Mouse (Mus musculus): ENCODE measurements at regions not wholly inside any gene's neighbourhood (a gene's known extent, or its start where the extent isn't known, plus 50 kb on each side); places are given as distances from the start of the nearest gene placed in this dataset.
A peak's percentile ranks its signal among the peaks of the same experiment; 100 is the strongest.

GRCm38 (mm10) chr1:14513662-14514061 is 1579.5 kb downstream of the 4930444P10Rik start:
- Histone ChIP-seq H3K9ac (no peak overlapping the region), H3K4me3 (replicated peaks) (no peak overlapping the region), H3K36me3 (no peaks in the 10 kb centered on the region), H3K9me3 (no peaks in the 10 kb centered on the region), H3K27ac (no peak overlapping the region), H3K27me3 (replicated peaks) (peaks cover 3% of the 10 kb centered on the region; the same call in 1 of the 2 replicates), H3K4me1 (no peaks in the 10 kb centered on the region), H3K4me2 (no peak overlapping the region)
- no peak for ATAC-seq (ENCODE audit: insufficient read depth, low FRiP score, low read depth)

GRCm38 (mm10) chr1:14512481-14513285 is 1580.4 kb downstream of the 4930444P10Rik start:
- Histone ChIP-seq H3K4me1 (no peaks in the 10 kb centered on the region), H3K27me3 (replicated peaks) (peaks cover 11% of the 10 kb centered on the region; the same call in 1 of the 2 replicates), H3K4me2 (no peak overlapping the region), H3K9me3 (no peaks in the 10 kb centered on the region), H3K4me3 (replicated peaks) (no peak overlapping the region), H3K36me3 (no peaks in the 10 kb centered on the region), H3K27ac (no peak overlapping the region), H3K9ac (no peak overlapping the region)
- 61% methylated on average over 9 of the region's 9 CpGs for WGBS
- no peak for ATAC-seq (ENCODE audit: insufficient read depth, low FRiP score, low read depth)

- WGBS: 5% methylated on average over 35 of the region's 36 CpGs
Measured at GRCm38 (mm10) chr1:14506831-14507690, 1586.1 kb downstream of the 4930444P10Rik start.

GRCm38 (mm10) chr1:14506201-14506830 is 1586.8 kb downstream of the 4930444P10Rik start:
- H3K4me2 ChIP-seq: peak overlapping the region; percentile 84
- 2% methylated on average over 30 of the region's 34 CpGs for WGBS
- ATAC-seq (ENCODE audit: insufficient read depth, low FRiP score, low read depth): peak; percentile 80
- H3K4me3 ChIP-seq (replicated peaks): peak overlapping the region; percentile 42
- H3K9me3 ChIP-seq: no peaks in the 10 kb centered on the region
- H3K27me3 ChIP-seq (replicated peaks): peaks cover 52% of the 10 kb centered on the region
- no peak overlapping the region for H3K27ac ChIP-seq
- no peaks in the 10 kb centered on the region for H3K36me3 ChIP-seq
- H3K9ac ChIP-seq: no peak overlapping the region
- peaks cover 13% of the 10 kb centered on the region for H3K4me1 ChIP-seq

More at GRCm38 (mm10) chr1:14506831-14507690, 1586.1 kb downstream of the 4930444P10Rik start:
- no peak overlapping the region for H3K27ac ChIP-seq
- ATAC-seq (ENCODE audit: insufficient read depth, low FRiP score, low read depth): peak; percentile 18; the same call in 1 of the 2 replicates
- H3K36me3 ChIP-seq: no peaks in the 10 kb centered on the region
- H3K9me3 ChIP-seq: no peaks in the 10 kb centered on the region
- H3K4me1 ChIP-seq: peaks cover 13% of the 10 kb centered on the region
- H3K9ac ChIP-seq: no peak overlapping the region
- H3K4me3 ChIP-seq (replicated peaks): peak overlapping the region; percentile 42
- H3K27me3 ChIP-seq (replicated peaks): peaks cover 52% of the 10 kb centered on the region
- H3K4me2 ChIP-seq: peak overlapping the region; percentile 84

GRCm38 (mm10) chr1:14505741-14506140 is 1587.4 kb downstream of the 4930444P10Rik start:
- no peak overlapping the region for H3K9ac ChIP-seq
- no peak overlapping the region; the same call in 1 of the 2 replicates for H3K4me3 ChIP-seq (replicated peaks)
- peak overlapping the region; percentile 84; the same call in 1 of the 2 replicates for H3K4me2 ChIP-seq
- H3K9me3 ChIP-seq: no peaks in the 10 kb centered on the region
- ATAC-seq (ENCODE audit: insufficient read depth, low FRiP score, low read depth): no peak
- H3K27me3 ChIP-seq (replicated peaks): peaks cover 52% of the 10 kb centered on the region
- peaks cover 13% of the 10 kb centered on the region for H3K4me1 ChIP-seq
- H3K36me3 ChIP-seq: no peaks in the 10 kb centered on the region
- H3K27ac ChIP-seq: no peak overlapping the region
- WGBS: 12% methylated on average over 6 of the region's 6 CpGs

- Histone ChIP-seq H3K36me3 (no peaks in the 10 kb centered on the region), H3K27ac (no peak overlapping the region), H3K4me3 (replicated peaks) (no peak overlapping the region), H3K4me1 (peaks cover 13% of the 10 kb centered on the region), H3K9me3 (no peaks in the 10 kb centered on the region), H3K9ac (no peak overlapping the region), H3K4me2 (no peak overlapping the region), H3K27me3 (replicated peaks) (peaks cover 52% of the 10 kb centered on the region)
- 5% methylated on average over 12 of the region's 12 CpGs for WGBS
- ATAC-seq (ENCODE audit: insufficient read depth, low FRiP score, low read depth): no peak
Measured at GRCm38 (mm10) chr1:14504767-14505343, 1588.3 kb downstream of the 4930444P10Rik start.

GRCm38 (mm10) chr1:14503881-14504742 is 1589.0 kb downstream of the 4930444P10Rik start:
- ATAC-seq (ENCODE audit: insufficient read depth, low FRiP score, low read depth): no peak
- Histone ChIP-seq H3K4me1 (peaks cover 13% of the 10 kb centered on the region), H3K4me3 (replicated peaks) (no peak overlapping the region), H3K4me2 (no peak overlapping the region), H3K9me3 (no peaks in the 10 kb centered on the region), H3K9ac (no peak overlapping the region), H3K27ac (no peak overlapping the region), H3K27me3 (replicated peaks) (peaks cover 52% of the 10 kb centered on the region), H3K36me3 (no peaks in the 10 kb centered on the region)
- 7% methylated on average over 17 of the region's 17 CpGs for WGBS

- ATAC-seq (ENCODE audit: insufficient read depth, low FRiP score, low read depth): no peak
- Histone ChIP-seq H3K4me2 (no peak overlapping the region), H3K27ac (no peak overlapping the region), H3K27me3 (replicated peaks) (peaks cover 47% of the 10 kb centered on the region), H3K36me3 (no peaks in the 10 kb centered on the region), H3K4me1 (peaks cover 13% of the 10 kb centered on the region), H3K9ac (no peak overlapping the region), H3K4me3 (replicated peaks) (no peak overlapping the region), H3K9me3 (no peaks in the 10 kb centered on the region)
- 30% methylated on average over 7 of the region's 7 CpGs for WGBS
Measured at GRCm38 (mm10) chr1:14503193-14503800, 1589.8 kb downstream of the 4930444P10Rik start.

GRCm38 (mm10) chr1:14499105-14499504 is 1594.0 kb downstream of the 4930444P10Rik start:
- H3K9ac ChIP-seq: no peak overlapping the region
- no peaks in the 10 kb centered on the region for H3K9me3 ChIP-seq
- WGBS: 85% methylated on average over 1 of the region's 1 CpGs

GRCm38 (mm10) chr1:14490026-14490425 is 1603.1 kb downstream of the 4930444P10Rik start:
- Histone ChIP-seq H3K4me1 (no peaks in the 10 kb centered on the region), H3K4me3 (replicated peaks) (no peak overlapping the region), H3K9ac (no peak overlapping the region), H3K27ac (no peak overlapping the region), H3K4me2 (no peak overlapping the region), H3K9me3 (no peaks in the 10 kb centered on the region), H3K27me3 (replicated peaks) (no peaks in the 10 kb centered on the region), H3K36me3 (no peaks in the 10 kb centered on the region)
- 70% methylated on average over 3 of the region's 3 CpGs for WGBS
- ATAC-seq (ENCODE audit: insufficient read depth, low FRiP score, low read depth): no peak

More at GRCm38 (mm10) chr1:14499105-14499504, 1594.0 kb downstream of the 4930444P10Rik start:
- Histone ChIP-seq H3K4me2 (no peak overlapping the region), H3K4me3 (replicated peaks) (no peak overlapping the region), H3K27me3 (replicated peaks) (peaks cover 15% of the 10 kb centered on the region), H3K27ac (no peak overlapping the region), H3K4me1 (no peaks in the 10 kb centered on the region), H3K36me3 (no peaks in the 10 kb centered on the region)
- ATAC-seq (ENCODE audit: insufficient read depth, low FRiP score, low read depth): no peak
